Mouse (Mus musculus) c-Kit-positive CD71-negative TER-119-negative erythroid progenitor cells, embryonic 14.5 days (primary cell): Measurements from ENCODE around the gene Crtc1.
A peak's percentile ranks its signal among the peaks of the same experiment; 100 is the strongest.

Experiments used
- DNase-seq: peaks from one replicate; pipeline ENCODE4 v3.0.0-alpha.2; 2013; ENCODE audit warnings: low read depth

Gene Crtc1

GRCm38 (mm10) chr8:70462516-70462813 lies 23.1 kb upstream of the Crtc1 start:
- DNase-seq, result no peak

DNA sequence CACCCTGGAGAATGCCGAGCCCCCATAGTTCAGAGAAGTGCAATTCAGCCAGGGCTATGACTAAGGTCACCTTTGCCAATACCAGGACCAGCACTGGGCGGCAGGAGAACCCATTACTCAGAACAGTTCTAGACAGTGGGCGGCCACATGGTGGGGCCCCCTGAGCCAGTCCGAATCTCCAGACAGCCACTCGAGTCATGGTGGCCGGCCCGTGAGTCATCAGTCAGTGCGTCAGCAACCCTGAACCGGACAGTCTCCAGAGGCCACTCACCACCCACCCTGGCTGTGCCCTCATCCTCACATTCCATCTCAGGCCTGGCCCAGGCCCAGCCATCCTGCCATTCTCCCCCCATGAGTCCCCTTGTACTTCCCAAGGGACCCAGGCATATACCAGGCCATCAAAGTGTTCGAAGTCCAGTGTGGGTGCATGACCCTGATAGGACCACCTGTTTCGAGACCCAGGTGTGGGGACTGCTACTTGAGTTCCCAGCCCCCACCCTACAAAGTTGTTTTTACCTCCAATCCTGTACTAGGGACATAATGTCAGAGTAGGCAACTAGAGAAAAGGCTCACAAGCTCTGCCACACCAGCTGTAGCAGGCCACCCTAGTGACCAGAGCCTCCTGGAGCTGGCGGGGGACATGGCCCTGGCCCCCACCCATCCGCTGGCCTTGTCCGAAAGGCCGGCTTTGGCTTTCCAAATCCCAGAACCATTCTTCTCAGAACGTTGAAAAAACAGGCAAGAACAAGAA lies 22.6 kb upstream of the Crtc1 start:
- DNase-seq, result no peak

DNA sequence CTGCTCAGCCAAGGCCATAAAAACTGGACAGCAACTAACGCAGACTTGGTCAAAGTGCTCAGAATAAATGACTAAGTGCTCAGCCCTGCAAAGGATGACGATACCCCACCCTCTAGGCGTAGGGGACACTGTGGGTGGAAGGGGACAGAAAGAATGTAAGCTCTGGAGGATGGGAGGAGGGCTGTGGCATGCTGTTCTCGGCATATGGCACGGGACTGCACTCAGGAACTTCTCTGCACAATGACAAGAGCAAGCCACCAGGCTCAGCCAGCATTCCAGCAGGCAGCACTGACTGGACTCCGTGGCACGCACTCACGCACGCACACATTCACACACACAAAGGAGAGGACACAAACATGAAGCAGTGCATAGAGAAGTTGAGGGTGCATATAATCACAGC lies 21.2 kb upstream of the Crtc1 start:
- no peak for DNase-seq

DNA sequence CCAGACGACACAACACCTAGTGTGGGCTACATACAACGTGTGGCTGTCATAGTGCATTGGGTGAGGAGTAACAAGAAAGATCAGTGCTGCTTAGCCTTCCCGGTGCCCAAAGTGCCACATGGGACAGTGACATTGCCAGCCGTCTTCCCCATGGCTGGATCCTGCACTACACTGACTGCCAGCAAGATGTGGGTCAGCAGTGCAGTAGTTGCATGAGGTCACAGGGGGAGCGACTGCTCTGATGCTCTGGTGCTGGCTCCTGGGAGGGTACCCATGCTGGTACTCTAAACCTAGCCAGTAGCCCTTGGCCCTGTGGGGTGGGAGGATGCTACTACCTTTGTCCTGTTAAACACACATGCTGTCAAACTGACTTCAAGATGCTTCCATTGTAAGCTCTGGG lies 20.8 kb upstream of the Crtc1 start:
- DNase-seq, result no peak

GRCm38 (mm10) chr8:70459636-70460035 lies 20.3 kb upstream of the Crtc1 start:
- no peak for DNase-seq

DNA sequence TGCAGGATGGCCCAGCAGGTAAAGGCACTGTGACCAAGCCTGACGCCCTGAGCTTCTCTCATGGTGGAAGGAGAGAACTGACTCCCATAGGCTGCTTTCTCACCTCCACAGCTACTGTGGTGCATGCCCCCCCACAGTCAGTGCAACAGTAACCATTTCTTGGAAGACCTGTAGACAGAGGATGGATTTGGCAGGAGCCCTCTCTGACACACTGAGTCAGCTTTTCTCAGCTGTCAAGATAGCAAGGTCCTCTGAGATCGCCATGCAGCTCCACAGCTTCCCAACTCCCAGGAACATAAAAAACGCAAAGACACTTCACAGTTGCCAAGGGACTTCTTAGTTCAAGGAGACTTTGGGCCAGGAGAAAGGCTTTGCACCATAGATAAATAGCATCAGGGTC lies 19.1 kb upstream of the Crtc1 start:
- no peak for DNase-seq

- DNase-seq, result no peak
Observed at GRCm38 (mm10) chr8:70457882-70458281, 18.5 kb upstream of the Crtc1 start.

DNA sequence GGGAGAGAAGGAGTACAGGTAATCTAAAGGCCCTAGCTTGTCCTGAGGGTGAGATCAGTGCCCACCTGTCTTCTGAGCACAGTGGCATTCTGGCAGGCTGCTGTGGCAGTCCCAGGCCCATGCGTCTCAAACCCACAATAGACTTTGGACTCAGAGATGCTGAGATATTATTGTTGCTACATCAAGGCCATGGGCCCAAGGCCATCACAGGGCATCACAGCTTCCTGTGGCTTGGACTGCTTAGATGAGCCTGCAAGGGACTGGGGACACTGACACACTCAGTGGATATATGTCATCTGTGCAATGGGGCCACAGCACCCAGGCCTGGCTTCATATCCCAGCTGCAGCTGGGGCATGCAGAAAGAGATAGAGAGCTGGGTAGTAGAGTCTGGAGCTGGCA lies 17.6 kb upstream of the Crtc1 start:
- DNase-seq, result no peak

GRCm38 (mm10) chr8:70453852-70454251 lies 14.5 kb upstream of the Crtc1 start:
- DNase-seq, result no peak

- DNase-seq, result no peak
Observed at GRCm38 (mm10) chr8:70452196-70452966, 13.0 kb upstream of the Crtc1 start.

GRCm38 (mm10) chr8:70447639-70448420 lies 8.5 kb upstream of the Crtc1 start:
- no peak for DNase-seq

DNA sequence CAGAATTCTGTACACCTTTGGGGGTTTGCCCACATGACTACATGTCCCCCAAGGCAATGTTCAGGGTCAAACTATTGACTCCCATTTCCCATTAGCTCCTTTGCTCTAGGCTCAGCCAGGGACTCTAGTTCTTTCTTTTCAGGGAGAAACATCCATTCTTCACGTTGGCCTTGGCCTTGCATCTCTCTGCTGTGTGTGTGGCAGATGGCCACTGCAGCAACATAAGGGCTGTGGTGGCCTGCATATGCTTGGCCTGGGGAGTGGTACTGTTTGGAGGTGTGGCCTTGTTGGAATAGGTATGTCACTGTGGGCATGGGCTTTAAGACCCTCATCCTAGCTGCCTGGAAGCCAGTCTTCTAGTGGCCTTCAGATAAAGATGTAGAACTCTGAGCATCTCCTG lies 6.6 kb upstream of the Crtc1 start:
- DNase-seq, result no peak

- no peak for DNase-seq
Observed at GRCm38 (mm10) chr8:70443326-70443725, 3.9 kb upstream of the Crtc1 start.

DNA sequence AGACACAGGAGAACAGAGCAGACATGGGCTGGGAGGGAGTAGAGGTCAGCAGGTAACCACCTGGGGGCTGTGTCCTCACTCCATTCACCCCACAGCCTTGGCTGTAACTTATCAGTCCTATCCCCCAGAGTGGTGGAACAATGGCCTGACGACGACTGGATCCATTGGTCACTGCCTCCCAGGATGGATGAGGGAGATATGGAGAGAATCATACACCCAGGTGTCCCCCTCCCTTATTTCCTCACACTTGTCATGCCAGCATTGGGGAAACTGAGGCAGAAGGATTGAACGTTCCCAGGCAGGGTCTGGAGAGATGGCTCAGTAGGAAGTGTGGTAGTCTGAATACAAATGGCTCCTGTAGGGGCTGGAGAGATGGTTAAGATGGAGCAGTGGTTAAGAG lies 2.2 kb upstream of the Crtc1 start:
- DNase-seq, result no peak

DNA sequence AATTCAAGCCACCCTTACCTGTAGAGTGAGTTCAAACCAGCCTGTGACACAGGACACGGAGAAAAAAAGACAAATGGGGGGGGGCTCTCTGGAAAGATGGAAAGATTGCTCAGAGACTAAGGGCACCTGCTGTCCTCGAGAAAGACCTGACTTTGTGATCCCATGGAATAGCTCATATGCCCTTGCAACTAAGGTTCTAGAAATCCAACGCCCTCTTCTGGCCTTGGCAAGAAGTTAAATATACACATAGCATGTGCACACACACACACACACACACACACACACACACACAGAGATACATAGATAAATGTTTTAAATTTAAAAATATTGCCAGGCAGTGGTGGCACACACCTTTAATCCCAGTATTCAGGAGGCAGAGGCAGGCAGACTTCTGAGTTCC lies 867 bp upstream of the Crtc1 start:
- DNase-seq, result no peak

- DNase-seq, result no peak
Observed at GRCm38 (mm10) chr8:70439848-70440179, 435 bp upstream of the Crtc1 start.

- no peak for DNase-seq
Observed at GRCm38 (mm10) chr8:70438423-70438822, 956 bp downstream of the Crtc1 start.

GRCm38 (mm10) chr8:70435156-70435555 lies 4.2 kb downstream of the Crtc1 start:
- DNase-seq, result no peak

- no peak for DNase-seq
Observed at GRCm38 (mm10) chr8:70432991-70433536, 6.3 kb downstream of the Crtc1 start.

DNA sequence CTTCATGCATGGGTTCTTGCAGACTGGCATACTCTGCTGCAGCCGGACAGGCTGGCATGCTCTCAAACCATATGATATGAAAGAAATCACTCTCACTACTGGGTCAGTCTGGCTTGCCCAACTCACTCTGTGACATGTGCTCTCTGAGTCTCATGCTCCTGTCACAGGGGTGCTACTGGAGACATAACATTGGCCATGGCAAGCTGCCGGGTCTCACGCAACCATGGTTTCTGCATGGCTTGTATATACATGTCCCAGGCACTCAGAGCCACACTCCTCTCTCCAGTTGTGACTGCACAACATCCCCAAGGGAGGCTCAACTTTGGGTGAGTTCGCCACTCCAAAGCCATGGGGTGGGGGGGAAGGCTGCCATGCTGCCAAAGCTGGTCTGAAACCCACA lies 8.2 kb downstream of the Crtc1 start:
- DNase-seq, result no peak

DNA sequence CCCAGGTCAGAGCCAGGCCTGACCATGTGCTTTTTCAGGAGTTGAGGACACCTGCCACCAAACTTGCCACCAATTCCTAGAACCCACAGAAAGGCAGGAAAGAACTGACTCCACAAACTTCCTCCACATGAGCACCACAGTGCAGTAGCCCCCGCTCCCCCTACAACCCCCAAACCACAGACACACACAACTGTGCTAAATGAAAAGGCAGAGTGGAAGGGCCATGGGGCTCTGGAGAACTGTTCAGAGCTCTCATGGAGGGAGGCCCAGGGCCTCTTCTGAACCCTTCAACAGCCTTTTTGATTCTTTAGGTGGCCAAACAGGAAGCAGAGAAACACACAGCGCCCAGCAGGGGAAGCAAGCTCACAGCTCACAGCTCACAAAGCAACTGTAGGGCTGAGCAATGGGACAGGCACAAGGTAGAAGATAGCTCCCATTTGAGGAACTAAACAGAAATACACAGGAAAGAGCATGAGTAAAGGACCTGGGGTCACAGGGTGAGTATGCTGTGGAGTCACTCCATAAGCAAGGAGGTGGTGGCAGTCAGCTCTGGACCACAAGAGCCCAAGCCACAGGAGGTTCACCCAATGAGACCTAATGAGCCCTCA lies 13.0 kb downstream of the Crtc1 start:
- peak; percentile 28 for DNase-seq

- no peak for DNase-seq
Observed at GRCm38 (mm10) chr8:70422722-70423121, 16.7 kb downstream of the Crtc1 start.
